Mouse (Mus musculus) midbrain, embryonic 14.5 days (tissue): ENCODE measurements at regions not wholly inside any gene's neighbourhood (a gene's known extent, or its start where the extent isn't known, plus 50 kb on each side); places are given as distances from the start of the nearest gene placed in this dataset.
A peak's percentile ranks its signal among the peaks of the same experiment; 100 is the strongest.

ENCODE experiments used
- ATAC-seq: fragments of 200-750 bp; cut with Nextera tagmentation; 2 replicates; pipeline ENCODE4 v1.8.0; 2017; ENCODE audit warnings: moderate number of reproducible peaks, moderate library complexity; ENCODE audit not compliant: low FRiP score, low TSS enrichment
- DNase-seq: peaks from one replicate; pipeline ENCODE4 v3.0.0-alpha.2; 2015
- H3K27ac ChIP-seq: fragments of 300-500 bp; sonication (generic); replicated peaks from 2 replicates; pipeline ENCODE4 v1.5.1; 2014; ENCODE audit warnings: mild to moderate bottlenecking, low read depth, low read length, moderate library complexity
- H3K27me3 ChIP-seq: fragments of 300-500 bp; sonication (generic); 2 replicates; pipeline ENCODE4 v1.6.1; 2014; ENCODE audit warnings: low read length, control low read depth, mixed read lengths; ENCODE audit not compliant: control insufficient read depth, insufficient read depth
- H3K36me3 ChIP-seq: fragments of 300-500 bp; sonication (generic); 2 replicates; pipeline ENCODE4 v1.6.1; 2014; ENCODE audit warnings: low read length, control low read depth; ENCODE audit not compliant: control insufficient read depth, insufficient read depth
- H3K4me1 ChIP-seq: fragments of 300-500 bp; sonication (generic); 2 replicates; pipeline ENCODE4 v1.6.1; 2014; ENCODE audit warnings: mild to moderate bottlenecking, antibody characterized with exemption, low read length, control low read depth; ENCODE audit not compliant: control insufficient read depth, insufficient read depth
- H3K4me2 ChIP-seq: fragments of 300-500 bp; sonication (generic); 2 replicates; pipeline ENCODE4 v1.6.1; 2014; ENCODE audit warnings: mild to moderate bottlenecking, low read length, moderate library complexity
- H3K4me3 ChIP-seq: fragments of 300-500 bp; sonication (generic); replicated peaks from 2 replicates; pipeline ENCODE4 v1.5.1; 2014; ENCODE audit warnings: low read depth, low read length
- H3K9ac ChIP-seq: fragments of 300-500 bp; sonication (generic); replicated peaks from 2 replicates; pipeline ENCODE4 v1.6.1; 2014; ENCODE audit warnings: mild to moderate bottlenecking, low read length, moderate library complexity
- H3K9me3 ChIP-seq: fragments of 300-500 bp; sonication (generic); 2 replicates; pipeline ENCODE4 v1.6.1; 2016; ENCODE audit warnings: low read length, control low read depth, mixed read lengths; ENCODE audit not compliant: control insufficient read depth
- WGBS: fragments of 180-500 bp; shearing (Covaris S2); extraction: QIAGEN DNeasy Blood & Tissue Kit; methylation state at CpG from one replicate; pipeline ENCODE4 v1.1.7; 2014; 5-methylcytosine and 5-hydroxymethylcytosine counted together

DNA sequence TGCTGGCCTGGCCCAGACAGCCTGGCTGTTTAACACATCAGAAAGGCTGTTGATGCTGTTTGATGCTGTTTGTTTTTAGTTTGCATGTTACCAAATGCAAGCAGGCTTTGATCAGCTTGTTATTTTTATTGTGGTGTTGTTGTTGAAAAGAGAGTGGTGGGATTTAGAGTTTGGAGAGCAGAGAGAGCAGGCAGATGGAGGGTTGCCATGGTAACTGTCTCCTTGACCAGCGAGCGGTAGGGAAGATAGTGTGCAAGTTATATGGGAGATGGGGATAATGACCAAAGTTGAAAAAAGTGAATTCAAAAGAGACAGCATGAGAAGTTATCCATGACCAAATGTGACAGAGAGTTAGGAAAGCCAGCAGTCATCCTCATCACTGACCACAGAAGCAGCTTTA, 83.3 kb downstream of the Cmc2 start:
- H3K9ac ChIP-seq, result no peak overlapping the region
- no peaks in the 10 kb centered on the region for H3K27me3 ChIP-seq
- peak; percentile 53 for DNase-seq
- H3K4me1 ChIP-seq, result no peaks in the 10 kb centered on the region
- H3K36me3 ChIP-seq, result no peaks in the 10 kb centered on the region
- ATAC-seq, result no peak
- WGBS, result 40% methylated on average over 2 of the region's 2 CpGs
- no peak overlapping the region for H3K4me3 ChIP-seq
- H3K4me2 ChIP-seq, result no peak overlapping the region
- no peaks in the 10 kb centered on the region for H3K9me3 ChIP-seq
- H3K27ac ChIP-seq, result no peak overlapping the region

DNA sequence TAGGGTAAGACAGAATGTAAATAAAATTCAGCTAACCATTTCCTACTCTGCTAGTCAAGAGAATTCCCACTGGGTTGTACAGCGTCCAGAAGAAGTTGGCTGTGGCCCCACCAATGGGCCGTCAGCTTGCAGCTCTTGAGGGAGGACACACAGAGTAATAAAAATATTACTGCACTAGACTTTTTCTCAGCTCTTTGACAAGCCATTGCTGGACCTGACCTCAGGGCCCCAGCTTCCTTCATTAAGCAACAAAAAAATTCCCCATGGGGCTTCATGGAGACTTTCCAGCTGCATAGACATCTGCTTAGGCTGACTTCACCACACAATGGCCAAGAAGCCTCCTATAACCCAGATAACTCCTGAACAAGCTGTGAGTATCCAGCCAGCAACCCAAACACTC, 89.1 kb downstream of the Cmc2 start:
- Histone ChIP-seq H3K4me3 (no peak overlapping the region), H3K27ac (no peak overlapping the region), H3K9ac (no peak overlapping the region), H3K4me1 (no peaks in the 10 kb centered on the region), H3K27me3 (no peaks in the 10 kb centered on the region), H3K4me2 (no peak overlapping the region), H3K9me3 (no peaks in the 10 kb centered on the region), H3K36me3 (no peaks in the 10 kb centered on the region)
- 89% methylated on average over 2 of the region's 2 CpGs for WGBS
- peak; percentile 4 for DNase-seq
- ATAC-seq, result no peak

DNA sequence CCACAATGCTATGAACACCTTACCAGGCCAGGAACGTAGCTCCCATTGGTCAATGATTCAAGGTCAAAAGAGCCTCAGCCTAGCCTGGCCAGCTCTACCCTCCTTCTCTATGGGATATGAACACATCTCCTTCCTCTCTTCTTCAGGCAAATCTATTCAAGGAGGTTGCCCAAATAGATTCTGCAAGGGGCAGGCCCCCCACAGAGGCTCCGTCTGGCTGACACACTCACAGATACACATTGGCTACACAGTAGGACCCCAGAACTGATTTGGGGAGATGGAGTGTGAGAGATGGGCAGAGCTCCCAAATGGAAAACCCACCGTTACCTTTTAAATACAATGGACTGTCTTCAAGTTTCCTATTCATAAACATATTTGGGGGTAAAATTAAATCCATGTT, 91.6 kb downstream of the Cmc2 start:
- WGBS, result 73% methylated on average over 3 of the region's 3 CpGs

DNA sequence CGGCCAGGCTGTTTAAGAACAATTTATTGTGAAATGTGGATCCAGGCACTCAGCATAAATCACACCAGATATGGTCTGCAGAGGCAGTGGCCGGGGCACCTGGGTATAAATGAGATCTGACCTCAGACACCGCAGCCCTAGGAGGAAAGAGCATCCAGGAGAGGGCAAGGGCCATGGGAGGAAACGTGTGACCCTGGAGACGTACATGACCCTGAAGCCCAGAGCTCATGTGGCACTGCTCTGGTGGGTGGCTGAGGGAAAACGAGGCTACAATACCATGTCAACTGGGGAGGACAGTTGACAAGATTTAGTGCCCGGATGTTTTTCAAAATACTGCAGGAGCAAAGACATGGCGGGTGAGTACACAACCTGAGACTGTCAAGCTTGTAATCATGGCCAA, 93.0 kb downstream of the Cmc2 start:
- H3K36me3 ChIP-seq, result no peaks in the 10 kb centered on the region
- H3K4me2 ChIP-seq, result no peak overlapping the region
- no peak overlapping the region for H3K9ac ChIP-seq
- 85% methylated on average over 8 of the region's 8 CpGs for WGBS
- no peaks in the 10 kb centered on the region for H3K4me1 ChIP-seq
- H3K4me3 ChIP-seq, result no peak overlapping the region
- H3K9me3 ChIP-seq, result 0 out of 2 replicates have a peak, but pooled peaks cover 2% of the 10 kb centered on the region
- no peaks in the 10 kb centered on the region for H3K27me3 ChIP-seq
- ATAC-seq (no peak), DNase-seq (no peak)
- H3K27ac ChIP-seq, result no peak overlapping the region

More for the DNA sequence above, 91.6 kb downstream of the Cmc2 start:
- DNase-seq, result no peak
- no peak for ATAC-seq
- no peak overlapping the region for H3K9ac ChIP-seq
- no peaks in the 10 kb centered on the region for H3K36me3 ChIP-seq
- no peak overlapping the region for H3K4me3 ChIP-seq
- no peak overlapping the region for H3K4me2 ChIP-seq
- H3K4me1 ChIP-seq, result no peaks in the 10 kb centered on the region
- no peaks in the 10 kb centered on the region for H3K9me3 ChIP-seq
- no peaks in the 10 kb centered on the region for H3K27me3 ChIP-seq
- no peak overlapping the region for H3K27ac ChIP-seq

DNA sequence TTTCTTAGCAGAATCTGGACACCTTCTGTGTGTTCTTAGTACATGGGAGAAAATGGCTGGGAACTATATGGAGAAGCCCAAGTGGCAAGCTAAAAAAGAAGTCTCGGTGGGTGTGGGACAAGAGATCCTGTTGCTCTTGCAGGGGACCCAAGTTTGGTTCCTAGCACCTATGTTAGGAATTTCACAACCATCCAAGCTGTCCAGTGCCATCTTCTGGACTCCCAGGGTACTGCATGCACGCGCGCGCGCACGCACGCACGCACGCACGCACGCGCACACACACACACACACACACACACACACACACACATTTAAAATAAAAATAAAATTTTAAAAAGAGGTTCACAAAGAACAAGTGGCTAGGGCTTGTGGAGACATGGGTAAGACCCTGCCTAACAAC, 94.1 kb downstream of the Cmc2 start:
- Histone ChIP-seq H3K9me3 (0 out of 2 replicates have a peak, but pooled peaks cover 4% of the 10 kb centered on the region), H3K9ac (no peak overlapping the region), H3K27me3 (no peaks in the 10 kb centered on the region), H3K4me3 (no peak overlapping the region), H3K27ac (no peak overlapping the region), H3K36me3 (no peaks in the 10 kb centered on the region), H3K4me1 (no peaks in the 10 kb centered on the region), H3K4me2 (no peak overlapping the region)
- no peak for DNase-seq
- WGBS, result 98% methylated on average over 13 of the region's 13 CpGs
- no peak for ATAC-seq

DNA sequence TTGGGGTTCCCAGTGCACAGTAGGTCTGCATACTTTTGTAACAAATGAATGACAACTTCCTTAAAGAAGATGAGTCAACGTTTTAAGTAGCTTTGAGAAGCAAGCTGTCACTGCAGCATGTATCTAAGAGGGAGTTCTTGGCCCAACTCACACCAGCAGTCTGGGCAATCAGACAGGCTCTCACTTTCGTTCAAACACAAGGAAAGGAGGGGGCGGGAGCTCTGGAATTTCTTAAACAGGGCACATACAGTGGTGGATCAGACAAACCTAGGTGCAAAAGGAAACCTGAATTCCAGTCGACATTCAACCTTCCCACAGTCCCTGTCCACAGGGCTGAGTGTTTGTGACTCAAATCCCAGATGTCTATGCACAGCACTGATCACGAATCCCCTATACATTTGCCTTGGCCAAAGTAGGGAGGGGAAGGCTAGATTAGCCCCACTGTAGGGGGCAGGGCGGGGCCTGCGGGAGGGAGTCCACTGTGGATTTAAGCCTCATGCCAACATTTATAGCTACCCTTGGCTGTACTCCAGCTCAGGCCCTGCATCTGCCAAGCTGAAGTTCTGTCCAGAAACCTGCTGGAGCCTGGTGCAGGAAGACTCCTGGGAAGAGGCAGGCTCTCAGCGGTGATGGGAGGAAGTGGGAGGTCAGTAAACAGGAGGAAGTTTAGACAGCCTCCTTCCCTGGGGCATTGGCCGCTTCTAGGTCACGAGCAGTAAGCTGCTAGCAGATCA, 81.5 kb upstream of the Cdyl2 start:
- Histone ChIP-seq H3K4me2 (no peak overlapping the region), H3K27ac (no peak overlapping the region), H3K4me3 (no peak overlapping the region), H3K36me3 (no peaks in the 10 kb centered on the region), H3K27me3 (no peaks in the 10 kb centered on the region), H3K9ac (no peak overlapping the region), H3K9me3 (no peaks in the 10 kb centered on the region), H3K4me1 (no peaks in the 10 kb centered on the region)
- peak; percentile 39 for DNase-seq
- WGBS, result 63% methylated on average over 10 of the region's 10 CpGs
- no peak for ATAC-seq

DNA sequence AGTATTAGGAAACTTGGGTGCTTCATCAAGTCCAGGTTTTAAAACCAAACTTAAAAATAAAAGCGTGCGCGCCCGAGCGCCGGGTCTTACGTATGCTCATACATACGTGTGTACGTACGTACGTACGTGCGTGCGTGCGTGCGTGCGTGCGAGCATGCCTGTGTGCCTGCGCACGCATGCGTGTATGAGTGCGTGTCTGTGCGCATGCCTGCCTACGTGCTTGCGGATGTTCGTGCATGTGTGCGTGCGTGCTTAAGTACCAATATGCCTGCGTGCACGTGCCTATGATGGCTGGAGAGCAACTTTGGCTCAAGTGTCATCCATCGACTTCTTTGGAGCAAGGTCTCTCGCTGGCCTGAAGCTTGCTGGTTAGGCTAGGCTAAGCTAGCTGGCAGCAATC, 68.5 kb upstream of the Cdyl2 start:
- no peak for ATAC-seq
- 97% methylated on average over 32 of the region's 32 CpGs for WGBS
- Histone ChIP-seq H3K9me3 (no peaks in the 10 kb centered on the region), H3K9ac (no peak overlapping the region), H3K4me1 (no peaks in the 10 kb centered on the region), H3K4me3 (no peak overlapping the region), H3K4me2 (no peak overlapping the region), H3K27me3 (no peaks in the 10 kb centered on the region), H3K36me3 (no peaks in the 10 kb centered on the region), H3K27ac (no peak overlapping the region)
- DNase-seq, result no peak

DNA sequence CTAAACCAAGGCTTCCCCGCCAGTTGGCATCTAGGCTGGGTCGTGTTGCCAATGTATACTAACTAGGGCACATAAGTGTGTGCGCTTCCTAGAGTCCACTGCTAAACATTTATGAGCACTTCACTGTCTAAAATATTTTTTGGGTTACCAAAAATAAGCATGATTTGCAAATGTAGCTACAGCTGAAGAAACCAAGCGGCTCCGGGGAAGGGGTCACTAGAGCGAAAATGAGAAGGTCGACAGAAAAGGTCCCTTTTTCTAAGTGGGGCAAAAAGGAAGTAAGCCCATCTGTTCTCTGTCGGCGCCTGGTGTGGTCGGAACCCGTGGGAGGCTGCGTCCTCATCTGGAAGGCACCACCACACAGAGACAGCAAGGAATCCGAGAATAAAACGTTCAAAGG, 67.8 kb upstream of the Cdyl2 start:
- no peak overlapping the region for H3K4me3 ChIP-seq
- no peaks in the 10 kb centered on the region for H3K4me1 ChIP-seq
- DNase-seq, result no peak
- no peaks in the 10 kb centered on the region for H3K36me3 ChIP-seq
- H3K27ac ChIP-seq, result no peak overlapping the region
- 90% methylated on average over 14 of the region's 14 CpGs for WGBS
- H3K4me2 ChIP-seq, result no peak overlapping the region
- no peak for ATAC-seq
- H3K9me3 ChIP-seq, result no peaks in the 10 kb centered on the region
- H3K9ac ChIP-seq, result no peak overlapping the region
- H3K27me3 ChIP-seq, result no peaks in the 10 kb centered on the region

DNA sequence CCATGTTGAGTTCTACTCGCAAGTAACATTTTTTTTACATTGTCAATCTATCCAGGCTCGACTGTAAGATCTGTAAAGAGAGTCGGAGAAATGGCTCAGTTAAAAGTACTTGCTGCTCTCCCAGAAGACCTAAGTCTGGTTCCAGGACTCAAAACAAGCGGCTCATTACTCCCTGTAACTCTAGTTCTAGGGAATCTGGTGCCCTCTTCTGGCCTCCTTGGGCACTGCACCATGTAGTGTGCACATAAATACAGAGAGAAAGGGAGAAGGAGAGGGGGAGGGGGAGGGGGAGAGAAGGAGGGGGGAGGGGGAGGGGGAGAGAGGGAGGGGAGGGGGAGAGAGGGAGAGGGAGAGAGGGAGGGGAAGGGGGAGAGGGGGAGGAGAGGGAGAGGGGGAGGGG, 66.2 kb upstream of the Cdyl2 start:
- no peak for DNase-seq
- WGBS, result 91% methylated on average over 4 of the region's 4 CpGs
- Histone ChIP-seq H3K9me3 (no peaks in the 10 kb centered on the region), H3K27me3 (no peaks in the 10 kb centered on the region), H3K36me3 (no peaks in the 10 kb centered on the region), H3K4me1 (no peaks in the 10 kb centered on the region), H3K4me2 (no peak overlapping the region), H3K4me3 (no peak overlapping the region), H3K9ac (no peak overlapping the region), H3K27ac (no peak overlapping the region)
- ATAC-seq, result no peak
